Mouse (Mus musculus): ENCODE results near the gene Adrm1. TPM values are rescaled to one million over a fixed set of nuclear protein-coding genes. Genes with fewer than 3 reads are reported as not detected.
"Not testable (repeated sequence)": the region's sequence is repeated elsewhere in the genome, so short reads cannot be mapped to it uniquely, and the experiment has no call there.

The Adrm1 gene
- polyA plus RNA-seq, 1 experiment from 2014 or later: 134 TPM

GRCm38 (mm10) chr2:180172152-180172551 lies 867 bp downstream of the Adrm1 start:
- Histone ChIP-seq H3K9me3 (ENCODE audit: control insufficient read depth, low read depth, low read length) (no peaks in the 10 kb centered on the region), H3K9ac (replicated peaks; ENCODE audit: low read depth, low read length) (peak overlapping the region; percentile 74), H3K27ac (ENCODE audit: low read length) (no peak overlapping the region), H3K4me1 (ENCODE audit: control insufficient read depth, insufficient read depth, low read length) (peaks cover 13% of the 10 kb centered on the region; the same call in 1 of the 2 replicates), H3K4me3 (ENCODE audit: low read depth, low read length) (peak overlapping the region; percentile 65), H3K4me2 (replicated peaks; ENCODE audit: low read depth, low read length) (peak overlapping the region; percentile 97), H3K27me3 (ENCODE audit: control insufficient read depth, insufficient read depth, low read length) (no peaks in the 10 kb centered on the region), H3K36me3 (ENCODE audit: control insufficient read depth, insufficient read depth, low read length) (peaks cover 41% of the 10 kb centered on the region)
- ATAC-seq (ENCODE audit: insufficient number of reproducible peaks, insufficient read depth, low FRiP score, low read depth): no peak
- WGBS: 7% methylated on average over 7 of the region's 9 CpGs

- WGBS: 72% methylated on average over 4 of the region's 4 CpGs
- Histone ChIP-seq H3K4me1 (ENCODE audit: control insufficient read depth, insufficient read depth, low read length) (peaks cover 13% of the 10 kb centered on the region; the same call in 1 of the 2 replicates), H3K27ac (ENCODE audit: low read length) (no peak overlapping the region), H3K27me3 (ENCODE audit: control insufficient read depth, insufficient read depth, low read length) (no peaks in the 10 kb centered on the region), H3K4me2 (replicated peaks; ENCODE audit: low read depth, low read length) (peak overlapping the region; percentile 97; the same call in 1 of the 2 replicates), H3K36me3 (ENCODE audit: control insufficient read depth, insufficient read depth, low read length) (peaks cover 51% of the 10 kb centered on the region), H3K9me3 (ENCODE audit: control insufficient read depth, low read depth, low read length) (no peaks in the 10 kb centered on the region), H3K4me3 (ENCODE audit: low read depth, low read length) (peak overlapping the region; percentile 65), H3K9ac (replicated peaks; ENCODE audit: low read depth, low read length) (no peak overlapping the region)
- ATAC-seq (ENCODE audit: insufficient number of reproducible peaks, insufficient read depth, low FRiP score, low read depth): no peak
Measured at GRCm38 (mm10) chr2:180173163-180173562, 1.9 kb downstream of the Adrm1 start.

- 86% methylated on average over 8 of the region's 8 CpGs for WGBS
- ATAC-seq (ENCODE audit: insufficient number of reproducible peaks, insufficient read depth, low FRiP score, low read depth); H3K4me2 ChIP-seq (replicated peaks; ENCODE audit: low read depth, low read length); H3K9ac ChIP-seq (replicated peaks; ENCODE audit: low read depth, low read length); H3K27me3 ChIP-seq (ENCODE audit: control insufficient read depth, insufficient read depth, low read length); H3K4me3 ChIP-seq (ENCODE audit: low read depth, low read length); H3K27ac ChIP-seq (ENCODE audit: low read length); H3K9me3 ChIP-seq (ENCODE audit: control insufficient read depth, low read depth, low read length): not testable (repeated sequence)
- Histone ChIP-seq H3K4me1 (ENCODE audit: control insufficient read depth, insufficient read depth, low read length) (peaks cover 13% of the 10 kb centered on the region; the same call in 1 of the 2 replicates), H3K36me3 (ENCODE audit: control insufficient read depth, insufficient read depth, low read length) (peaks cover 56% of the 10 kb centered on the region)
Measured at GRCm38 (mm10) chr2:180173711-180174110, 2.4 kb downstream of the Adrm1 start.

GRCm38 (mm10) chr2:180174121-180174520 lies 2.8 kb downstream of the Adrm1 start:
- 84% methylated on average over 5 of the region's 5 CpGs for WGBS
- no peaks in the 10 kb centered on the region for H3K9me3 ChIP-seq (ENCODE audit: control insufficient read depth, low read depth, low read length)
- no peak overlapping the region for H3K4me2 ChIP-seq (replicated peaks; ENCODE audit: low read depth, low read length)
- no peak overlapping the region for H3K4me3 ChIP-seq (ENCODE audit: low read depth, low read length)
- H3K27me3 ChIP-seq (ENCODE audit: control insufficient read depth, insufficient read depth, low read length): no peaks in the 10 kb centered on the region
- no peak overlapping the region for H3K9ac ChIP-seq (replicated peaks; ENCODE audit: low read depth, low read length)
- peaks cover 13% of the 10 kb centered on the region; the same call in 1 of the 2 replicates for H3K4me1 ChIP-seq (ENCODE audit: control insufficient read depth, insufficient read depth, low read length)
- H3K27ac ChIP-seq (ENCODE audit: low read length): no peak overlapping the region
- peaks cover 58% of the 10 kb centered on the region for H3K36me3 ChIP-seq (ENCODE audit: control insufficient read depth, insufficient read depth, low read length)
- no peak for ATAC-seq (ENCODE audit: insufficient number of reproducible peaks, insufficient read depth, low FRiP score, low read depth)

- H3K4me2 ChIP-seq (replicated peaks; ENCODE audit: low read depth, low read length): no peak overlapping the region
- H3K9ac ChIP-seq (replicated peaks; ENCODE audit: low read depth, low read length): no peak overlapping the region
- H3K4me3 ChIP-seq (ENCODE audit: low read depth, low read length): no peak overlapping the region
- no peak for ATAC-seq (ENCODE audit: insufficient number of reproducible peaks, insufficient read depth, low FRiP score, low read depth)
- H3K36me3 ChIP-seq (ENCODE audit: control insufficient read depth, insufficient read depth, low read length): peaks cover 66% of the 10 kb centered on the region
- H3K9me3 ChIP-seq (ENCODE audit: control insufficient read depth, low read depth, low read length): no peaks in the 10 kb centered on the region
- no peak overlapping the region for H3K27ac ChIP-seq (ENCODE audit: low read length)
- 87% methylated on average over 7 of the region's 7 CpGs for WGBS
- H3K27me3 ChIP-seq (ENCODE audit: control insufficient read depth, insufficient read depth, low read length): no peaks in the 10 kb centered on the region
- H3K4me1 ChIP-seq (ENCODE audit: control insufficient read depth, insufficient read depth, low read length): peaks cover 13% of the 10 kb centered on the region; the same call in 1 of the 2 replicates
Measured at GRCm38 (mm10) chr2:180175725-180176124, 4.4 kb downstream of the Adrm1 start.

- Histone ChIP-seq H3K9me3 (ENCODE audit: control insufficient read depth, low read depth, low read length) (no peaks in the 10 kb centered on the region), H3K27ac (ENCODE audit: low read length) (no peak overlapping the region), H3K36me3 (ENCODE audit: control insufficient read depth, insufficient read depth, low read length) (peaks cover 41% of the 10 kb centered on the region), H3K9ac (replicated peaks; ENCODE audit: low read depth, low read length) (no peak overlapping the region), H3K4me3 (ENCODE audit: low read depth, low read length) (no peak overlapping the region), H3K4me2 (replicated peaks; ENCODE audit: low read depth, low read length) (no peak overlapping the region), H3K27me3 (ENCODE audit: control insufficient read depth, insufficient read depth, low read length) (no peaks in the 10 kb centered on the region), H3K4me1 (ENCODE audit: control insufficient read depth, insufficient read depth, low read length) (no peaks in the 10 kb centered on the region)
- no peak for ATAC-seq (ENCODE audit: insufficient number of reproducible peaks, insufficient read depth, low FRiP score, low read depth)
- WGBS: 83% methylated on average over 9 of the region's 9 CpGs
Measured at GRCm38 (mm10) chr2:180181542-180181941, 10.3 kb downstream of the Adrm1 start.

- Histone ChIP-seq H3K9ac (replicated peaks; ENCODE audit: low read depth, low read length) (no peak overlapping the region), H3K4me1 (ENCODE audit: control insufficient read depth, insufficient read depth, low read length) (no peaks in the 10 kb centered on the region), H3K4me2 (replicated peaks; ENCODE audit: low read depth, low read length) (no peak overlapping the region), H3K27me3 (ENCODE audit: control insufficient read depth, insufficient read depth, low read length) (no peaks in the 10 kb centered on the region), H3K27ac (ENCODE audit: low read length) (no peak overlapping the region), H3K9me3 (ENCODE audit: control insufficient read depth, low read depth, low read length) (no peaks in the 10 kb centered on the region), H3K4me3 (ENCODE audit: low read depth, low read length) (no peak overlapping the region), H3K36me3 (ENCODE audit: control insufficient read depth, insufficient read depth, low read length) (peaks cover 19% of the 10 kb centered on the region)
- WGBS: 90% methylated on average over 24 of the region's 24 CpGs
- ATAC-seq (ENCODE audit: insufficient number of reproducible peaks, insufficient read depth, low FRiP score, low read depth): no peak
Measured at GRCm38 (mm10) chr2:180184011-180184751, 12.9 kb downstream of the Adrm1 start.

GRCm38 (mm10) chr2:180184752-180185109 lies 13.4 kb downstream of the Adrm1 start:
- Histone ChIP-seq H3K4me1 (ENCODE audit: control insufficient read depth, insufficient read depth, low read length) (no peaks in the 10 kb centered on the region), H3K36me3 (ENCODE audit: control insufficient read depth, insufficient read depth, low read length) (peaks cover 17% of the 10 kb centered on the region), H3K27me3 (ENCODE audit: control insufficient read depth, insufficient read depth, low read length) (no peaks in the 10 kb centered on the region), H3K4me2 (replicated peaks; ENCODE audit: low read depth, low read length) (no peak overlapping the region), H3K9me3 (ENCODE audit: control insufficient read depth, low read depth, low read length) (no peaks in the 10 kb centered on the region), H3K9ac (replicated peaks; ENCODE audit: low read depth, low read length) (no peak overlapping the region), H3K4me3 (ENCODE audit: low read depth, low read length) (no peak overlapping the region), H3K27ac (ENCODE audit: low read length) (no peak overlapping the region)
- WGBS: 87% methylated on average over 6 of the region's 6 CpGs
- ATAC-seq (ENCODE audit: insufficient number of reproducible peaks, insufficient read depth, low FRiP score, low read depth): no peak

GRCm38 (mm10) chr2:180185686-180186085 lies 14.4 kb downstream of the Adrm1 start:
- Histone ChIP-seq H3K4me1 (ENCODE audit: control insufficient read depth, insufficient read depth, low read length) (no peaks in the 10 kb centered on the region), H3K36me3 (ENCODE audit: control insufficient read depth, insufficient read depth, low read length) (peaks cover 11% of the 10 kb centered on the region), H3K9ac (replicated peaks; ENCODE audit: low read depth, low read length) (no peak overlapping the region), H3K4me3 (ENCODE audit: low read depth, low read length) (no peak overlapping the region), H3K27me3 (ENCODE audit: control insufficient read depth, insufficient read depth, low read length) (no peaks in the 10 kb centered on the region), H3K4me2 (replicated peaks; ENCODE audit: low read depth, low read length) (no peak overlapping the region), H3K27ac (ENCODE audit: low read length) (no peak overlapping the region), H3K9me3 (ENCODE audit: control insufficient read depth, low read depth, low read length) (no peaks in the 10 kb centered on the region)
- 92% methylated on average over 14 of the region's 14 CpGs for WGBS
- ATAC-seq (ENCODE audit: insufficient number of reproducible peaks, insufficient read depth, low FRiP score, low read depth): no peak

Data from stomach, embryonic 14.5 days (tissue).